Mouse (Mus musculus) brain, embryonic 14.5 days (tissue): Measurements from ENCODE around the gene Slc16a1.

Experiments used
- CTCF ChIP-seq: fragments of 200-500 bp; IDR thresholded peaks from 2 replicates; pipeline ENCODE4 v1.5.1; 2012; ENCODE audit warnings: inconsistent platforms, mild to moderate bottlenecking, moderate library complexity, borderline replicate concordance; ENCODE audit not compliant: insufficient read depth, insufficient read length; ENCODE audit errors: extremely low read depth
- POLR2A ChIP-seq: fragments of 200-500 bp; IDR thresholded peaks from 2 replicates; pipeline ENCODE4 v1.6.1; 2012; ENCODE audit warnings: mild to moderate bottlenecking, inconsistent platforms, borderline replicate concordance; ENCODE audit not compliant: poor library complexity, insufficient read depth, insufficient read length, severe bottlenecking; ENCODE audit errors: extremely low read depth

DNA sequence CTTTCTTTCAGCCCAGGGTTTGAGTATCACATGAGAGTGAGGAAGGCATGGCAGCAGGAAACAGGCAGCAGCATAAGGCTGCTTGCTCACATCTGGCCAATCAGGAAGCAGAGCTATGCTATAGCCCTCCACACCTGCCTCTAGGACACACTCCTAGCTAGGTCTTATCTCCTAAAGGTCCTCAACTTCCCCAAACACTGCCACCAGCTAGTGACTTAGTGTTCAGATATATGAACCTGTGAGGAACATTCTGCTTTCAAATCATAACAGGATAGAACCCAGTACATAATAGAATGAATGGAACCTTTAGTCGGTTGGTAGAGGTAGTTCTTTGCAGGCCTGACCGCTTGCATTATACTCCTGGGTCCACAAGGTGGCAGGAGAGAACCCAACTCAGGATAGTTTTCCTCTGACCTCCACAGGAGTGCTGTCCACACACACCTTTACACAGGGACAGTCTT lies 5.4 kb downstream of the Slc16a1 start:
- peak; percentile 75; the same call in 1 of the 2 replicates for TF ChIP-seq CTCF
- TF ChIP-seq POLR2A = no peak
